Mouse (Mus musculus): ENCODE measurements around the gene Ripor1. TPM values are rescaled to one million over a fixed set of nuclear protein-coding genes. Genes with fewer than 3 reads are reported as not detected.

Ripor1 gene
- total RNA-seq, 2 experiments from 2014 or later, result 70.3 to 89.3 TPM

DNA sequence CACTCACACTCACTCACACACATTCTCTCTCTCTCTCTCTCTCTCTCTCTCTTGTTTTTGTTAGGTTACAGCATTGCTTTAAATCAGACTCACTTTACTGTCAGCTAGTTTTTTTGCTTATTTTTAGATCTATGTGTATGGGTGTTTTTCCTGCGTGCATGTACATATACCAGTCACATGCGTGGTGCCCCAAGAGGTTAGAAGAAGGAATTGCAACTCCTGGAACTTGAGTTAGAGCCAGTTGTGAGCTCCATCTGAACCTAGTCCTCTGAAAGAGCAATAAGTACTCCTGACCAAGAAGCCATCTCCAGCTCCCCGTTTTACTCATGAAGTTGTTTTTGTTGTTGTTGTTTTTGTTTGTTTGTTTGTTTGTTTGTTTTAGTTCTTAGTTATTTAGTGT lies 56.1 kb downstream of the Ripor1 start:
- DNase-seq (ENCODE audit: low spot score in 2 of 2), result no peak
- intact Hi-C loops (cut with DNase I), result no loop called here

Small RNAs within 50 kb of the gene (microRNA-seq; reads per million reads assigned to microRNA genes)
- gene Mir1966, result 1.3 reads per million

Other genes with a start within 250 kb of the Ripor1 start
- gene Plekhg4, start 232.0 kb upstream of the Ripor1 start, total RNA-seq (2021), result 1 to 10 TPM; 1.3 to 5.5 TPM
- gene Kctd19, start 191.8 kb upstream of the Ripor1 start, total RNA-seq (2021), result not detected
- under 1 TPM; 0.32 to 0.37 TPM for gene Lrrc36, start 191.7 kb upstream of the Ripor1 start, total RNA-seq (2021)
- 10 to 100 TPM; 36.1 to 46.4 TPM for gene Tppp3, start 133.7 kb upstream of the Ripor1 start, total RNA-seq (2021)
- gene Zdhhc1, start 108.4 kb upstream of the Ripor1 start, total RNA-seq (2021), result 10 to 100 TPM; 33.2 to 45.3 TPM
- gene Hsd11b2, start 86.5 kb upstream of the Ripor1 start, total RNA-seq (2021), result under 1 TPM in 1 of 2 experiments, not detected in 1; 0.20 TPM
- gene Atp6v0d1, start 39.2 kb upstream of the Ripor1 start, total RNA-seq (2021), result 100 to 1,000 TPM; 305 to 349 TPM
- 10 to 100 TPM; 61.2 to 77.2 TPM for gene Ctcf, start 31.3 kb downstream of the Ripor1 start, total RNA-seq (2021)
- gene Agrp, start 32.1 kb downstream of the Ripor1 start, total RNA-seq (2021), result not detected
- 10 to 100 TPM; 56.3 to 66.3 TPM for gene Carmil2, start 81.0 kb downstream of the Ripor1 start, total RNA-seq (2021)
- gene Acd, start 95.8 kb downstream of the Ripor1 start, total RNA-seq (2021), result 10 to 100 TPM; 45.8 to 50.6 TPM
- gene Pard6a, start 95.9 kb downstream of the Ripor1 start, total RNA-seq (2021), result 10 to 100 TPM; 45.5 to 53.6 TPM
- gene 4933405L10Rik, start 102.4 kb downstream of the Ripor1 start, total RNA-seq (2021), result not detected
- 10 to 100 TPM in 1 of 2 experiments, 1 to 10 TPM in 1; 9.9 to 10.7 TPM for gene Enkd1, start 103.0 kb downstream of the Ripor1 start, total RNA-seq (2021)
- 10 to 100 TPM; 25.4 to 26.3 TPM for gene Gfod2, start 153.4 kb downstream of the Ripor1 start, total RNA-seq (2021)
- gene Ranbp10, start 222.1 kb downstream of the Ripor1 start, total RNA-seq (2021), result 10 to 100 TPM; 22.1 to 25.1 TPM
- not detected for gene Tsnaxip1, start 222.5 kb downstream of the Ripor1 start, total RNA-seq (2021)
- 10 to 100 TPM; 15.2 to 18.0 TPM for gene Cenpt, start 248.0 kb downstream of the Ripor1 start, total RNA-seq (2021)
- gene Thap11, start 249.9 kb downstream of the Ripor1 start, total RNA-seq (2021), result 10 to 100 TPM; 38.9 to 44.8 TPM